Mouse (Mus musculus) liver, postnatal 0 days (tissue): ENCODE results near the gene Lyz1.

Experiments used
- CTCF ChIP-seq: sonication (generic); IDR thresholded peaks from 2 replicates; pipeline ENCODE4 v1.5.1; 2016; ENCODE audit warnings: antibody characterized with exemption, low read depth
- EP300 ChIP-seq: IDR thresholded peaks from 2 replicates; pipeline ENCODE4 v1.6.1; 2016; ENCODE audit warnings: antibody characterized with exemption, low read depth, mild to moderate bottlenecking

DNA sequence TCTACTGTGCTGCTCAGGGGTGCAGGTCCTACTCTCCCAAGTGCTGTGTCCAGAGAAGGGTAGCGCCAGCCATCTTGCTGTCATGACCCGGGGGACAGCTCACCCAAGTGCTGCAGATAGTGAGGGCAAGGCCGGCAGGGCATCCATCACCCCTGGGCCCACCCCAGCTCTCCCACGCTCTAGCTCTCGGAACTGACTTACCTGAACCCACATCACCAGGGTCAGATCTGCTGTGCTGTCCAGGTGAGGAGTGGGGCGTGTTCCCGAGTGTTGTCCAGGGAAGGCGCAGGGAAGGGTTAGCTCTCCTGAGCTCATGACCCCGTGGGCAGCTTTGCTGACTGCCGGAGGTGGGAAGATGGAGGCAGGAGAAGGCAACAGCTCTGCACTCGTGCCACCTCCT is 23.7 kb upstream of the Lyz1 start:
- TF ChIP-seq CTCF (no peak), EP300 (no peak)
